In the genomic region with DNA sequence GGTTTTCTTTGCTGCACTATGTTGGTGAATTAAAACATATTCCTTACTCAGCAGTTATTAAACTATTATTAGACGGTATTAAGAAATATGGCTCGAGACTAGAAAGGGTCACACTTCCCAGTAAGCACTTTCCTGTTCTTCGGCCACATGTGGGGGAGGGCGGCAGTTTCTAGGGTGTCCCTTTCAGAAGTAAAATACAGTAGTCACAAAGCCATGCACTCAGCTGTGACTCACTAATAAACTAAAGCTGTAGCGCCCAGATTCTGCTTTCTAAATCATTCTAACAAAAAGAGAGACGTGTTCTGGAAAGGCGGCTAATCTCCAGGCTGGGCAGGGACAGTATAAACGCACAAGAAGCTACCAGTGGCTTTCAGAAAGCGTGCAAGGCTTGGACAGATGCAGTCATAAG, we compare ENCODE assay signal across 10 mouse cellular contexts. TPM values are rescaled to one million over a fixed set of nuclear protein-coding genes. Genes with fewer than 3 reads are reported as not detected.
DNase-seq lines count a peak whose midpoint lies in the region; ATAC-seq lines count a peak whose summit lies in the region.
"Had no signal": no experiment of that assay in that cellular context is flagged by ENCODE, and none has a peak within 500 bp of the region (broad histone marks: within the 10 kb centered on the region; RNA-seq: fewer than 3 reads in every experiment).

No protein-coding gene starts in this region.

- H3K27ac ChIP-seq in limb, embryonic 12.5 days = peak overlapping the region; percentile 50; the same call in 1 of the 2 replicates
- no peak overlapping the region for H3K27ac ChIP-seq in limb, embryonic 10.5 days
- peak overlapping the region; percentile 96 for H3K27ac ChIP-seq in macrophage
- H3K27ac ChIP-seq: forebrain, embryonic 15.5 days had no signal

- ATAC-seq in erythroblast, adult 5-6 weeks (replicated peaks; ENCODE audit: low FRiP score, poor library complexity, severe bottlenecking) = no peak
- ATAC-seq in limb, embryonic 12.5 days (ENCODE audit: insufficient number of reproducible peaks, insufficient read depth, low FRiP score, low TSS enrichment, low read depth) = no peak
- ATAC-seq: forebrain, embryonic 15.5 days; Patski had no signal

- WGBS in limb, embryonic 12.5 days = 58% methylated on average over 9 of the region's 9 CpGs
- WGBS in limb, embryonic 10.5 days = 68% methylated on average over 9 of the region's 9 CpGs
- 11% methylated on average over 9 of the region's 9 CpGs for WGBS in macrophage (ENCODE audit: missing documents)

- no peak for DNase-seq in limb, embryonic 10.5 days (ENCODE audit: low spot score)
- DNase-seq in induced T-regulatory cell, adult 2 months (ENCODE audit: low read depth) = peak; percentile 54
- DNase-seq in ovary, adult 18-20 months (ENCODE audit: low spot score) = no peak
- no peak for DNase-seq in left cerebral cortex, postnatal 4 days

- H3K4me2 ChIP-seq in limb, embryonic 12.5 days = no peak overlapping the region
- H3K4me2 ChIP-seq: forebrain, embryonic 15.5 days had no signal

- peaks cover 4% of the 10 kb centered on the region for H3K9me3 ChIP-seq in erythroblast, embryonic 14.5 days (ENCODE audit: control insufficient read depth, low read length)
- no peaks in the 10 kb centered on the region for H3K9me3 ChIP-seq in limb, embryonic 12.5 days
- H3K9me3 ChIP-seq in limb, embryonic 10.5 days (replicated peaks) = no peaks in the 10 kb centered on the region
- H3K9me3 ChIP-seq: forebrain, embryonic 15.5 days had no signal

- H3K27me3 ChIP-seq in erythroblast, embryonic 14.5 days (ENCODE audit: control insufficient read depth) = no peaks in the 10 kb centered on the region
- no peaks in the 10 kb centered on the region for H3K27me3 ChIP-seq in limb, embryonic 12.5 days
- H3K27me3 ChIP-seq in limb, embryonic 10.5 days (ENCODE audit: low read depth, poor library complexity, severe bottlenecking) = no peaks in the 10 kb centered on the region
- H3K27me3 ChIP-seq: forebrain, embryonic 15.5 days; Patski had no signal

- H3K4me1 ChIP-seq in erythroblast, embryonic 14.5 days (ENCODE audit: control insufficient read depth) = peaks cover 77% of the 10 kb centered on the region
- peaks cover 24% of the 10 kb centered on the region for H3K4me1 ChIP-seq in limb, embryonic 12.5 days (replicated peaks)
- peaks cover 30% of the 10 kb centered on the region for H3K4me1 ChIP-seq in limb, embryonic 10.5 days

- peaks cover 35% of the 10 kb centered on the region for H3K36me3 ChIP-seq in erythroblast, embryonic 14.5 days (ENCODE audit: control insufficient read depth)
- no peaks in the 10 kb centered on the region for H3K36me3 ChIP-seq in limb, embryonic 12.5 days
- H3K36me3 ChIP-seq in limb, embryonic 10.5 days = no peaks in the 10 kb centered on the region
- no peaks in the 10 kb centered on the region for H3K36me3 ChIP-seq in macrophage (ENCODE audit: inconsistent target)
- H3K36me3 ChIP-seq: forebrain, embryonic 15.5 days had no signal

- peak overlapping the region; percentile 13 for H3K4me3 ChIP-seq in erythroblast, embryonic 14.5 days (replicated peaks)
- H3K4me3 ChIP-seq in limb, embryonic 12.5 days (replicated peaks) = no peak overlapping the region
- no peak overlapping the region for H3K4me3 ChIP-seq in limb, embryonic 10.5 days
- H3K4me3 ChIP-seq in macrophage (ENCODE audit: inconsistent target) = no peak overlapping the region; the same call in 1 of the 2 replicates
- H3K4me3 ChIP-seq: forebrain, embryonic 15.5 days had no signal

- peaks cover 17% of the 10 kb centered on the region for H3K79me2 ChIP-seq in macrophage (ENCODE audit: inconsistent target)

- no peak overlapping the region for H3K9ac ChIP-seq in limb, embryonic 12.5 days (replicated peaks)
- H3K9ac ChIP-seq: forebrain, embryonic 15.5 days had no signal

- intact Hi-C loops in left cerebral cortex, postnatal 4 days (cut with DNase I) = no loop called here

RNA-seq across cellular contexts. Expression of gene Ifnar1, which starts 23.3 kb away (rescaled TPM):
- 0.82 and 1.0 TPM in 2 replicates for polyA plus RNA-seq in erythroblast, embryonic 14.5 days (2012)
- total RNA-seq in erythroblast, adult 5-6 weeks (2015; ENCODE audit: low replicate concordance) = 81.7 and 93.6 TPM in 2 replicates
- total RNA-seq in erythroblast, adult 5-6 weeks (2017; ENCODE audit: low replicate concordance) = 133 and 147 TPM in 2 replicates
- 62.3 and 65.1 TPM in 2 replicates for polyA plus RNA-seq in limb, embryonic 12.5 days (2016; fragmentation: Nextera tagmentation; extraction: Ambion mirVana)
- 53.8 and 61.4 TPM in 2 replicates for polyA plus RNA-seq in limb, embryonic 10.5 days (2016; fragmentation: Nextera tagmentation; extraction: Ambion mirVana)
- total RNA-seq in macrophage (2018; cell fraction: chromatin; rRNA removed) = 100 to 1,000 TPM; 157 to 461 (median 270) TPM
- 100 to 1,000 TPM in 4 of 26 experiments, 10 to 100 TPM in 22; 61.9 to 145 (median 84.6) TPM for total RNA-seq in macrophage (2018; cell fraction: cytosol; rRNA removed)
- 100 to 1,000 TPM; 208 to 496 (median 273) TPM for total RNA-seq in macrophage (2018; cell fraction: nucleus; rRNA removed)
- polyA plus RNA-seq in macrophage (2018) = 64.7 to 104 TPM (median 89.0 TPM) in 3 replicates
- total RNA-seq in left cerebral cortex, postnatal 4 days (2021) = 10 to 100 TPM; 83.8 to 92.7 TPM

RNA-seq across cellular contexts. Expression of gene Il10rb, which starts 55.8 kb away (rescaled TPM):
- polyA plus RNA-seq in erythroblast, embryonic 14.5 days (2012) = 0.73 and 0.96 TPM in 2 replicates
- total RNA-seq in erythroblast, adult 5-6 weeks (2015; ENCODE audit: low replicate concordance) = 43.9 and 52.3 TPM in 2 replicates
- total RNA-seq in erythroblast, adult 5-6 weeks (2017; ENCODE audit: low replicate concordance) = 39.4 and 48.8 TPM in 2 replicates
- polyA plus RNA-seq in limb, embryonic 12.5 days (2016; fragmentation: Nextera tagmentation; extraction: Ambion mirVana) = 8.0 and 9.6 TPM in 2 replicates
- polyA plus RNA-seq in limb, embryonic 10.5 days (2016; fragmentation: Nextera tagmentation; extraction: Ambion mirVana) = 7.0 TPM in 2 replicates
- total RNA-seq in macrophage (2018; cell fraction: chromatin; rRNA removed) = 100 to 1,000 TPM; 195 to 513 (median 266) TPM
- total RNA-seq in macrophage (2018; cell fraction: cytosol; rRNA removed) = 100 to 1,000 TPM; 302 to 435 (median 372) TPM
- 100 to 1,000 TPM; 321 to 683 (median 404) TPM for total RNA-seq in macrophage (2018; cell fraction: nucleus; rRNA removed)
- polyA plus RNA-seq in macrophage (2018) = 357 to 533 TPM (median 380 TPM) in 3 replicates
- 1 to 10 TPM; 7.0 to 7.8 TPM for total RNA-seq in left cerebral cortex, postnatal 4 days (2021)

Comparison
In these comparisons a context has a peak if more than half of its experiments do, and no peak if none do; other contexts are left out.
1. RNA of gene Ifnar1, which starts 23.3 kb away (polyA plus RNA-seq): 64.7 to 104 TPM in macrophage, 62.3 to 65.1 TPM in limb, embryonic 12.5 days and 53.8 to 61.4 TPM in limb, embryonic 10.5 days; 0.82 to 1.0 TPM in erythroblast, embryonic 14.5 days; every median in the first group is over 10 times any median in the second.
2. RNA of gene Il10rb, which starts 55.8 kb away (polyA plus RNA-seq): 357 to 533 TPM in macrophage; 8.0 to 9.6 TPM in limb, embryonic 12.5 days, 7.0 TPM in limb, embryonic 10.5 days and 0.73 to 0.96 TPM in erythroblast, embryonic 14.5 days; every median in the first group is over 10 times any median in the second.